In genomic region chr9:114781526-114782212, GRCm38 (mm10) we compare ENCODE assay signal across 8 mouse cellular contexts. TPM values are rescaled to one million over a fixed set of nuclear protein-coding genes. Genes with fewer than 3 reads are reported as not detected.
DNase-seq lines count a peak whose midpoint lies in the region; ATAC-seq and TF ChIP-seq lines count a peak whose summit lies in the region.

Gene Cmtm7 (minus strand): TSS chr9:114781856.

- no peaks in the 10 kb centered on the region for H3K36me3 ChIP-seq in heart, postnatal 0 days (replicated peaks; ENCODE audit: control insufficient read depth, insufficient read depth, low read length)
- H3K36me3 ChIP-seq in megakaryocyte, embryonic 14.5 days (replicated peaks; ENCODE audit: low read length) = peaks cover under 1% of the 10 kb centered on the region

- peak within 1 kb of the TSS; percentile 97 for H3K4me2 ChIP-seq in heart, postnatal 0 days (ENCODE audit: low read depth, low read length)

- H3K27ac ChIP-seq in heart, postnatal 0 days (ENCODE audit: low read depth) = peak within 1 kb of the TSS; percentile 84

- H3K9ac ChIP-seq in heart, postnatal 0 days (replicated peaks; ENCODE audit: low read depth, low read length) = peak within 1 kb of the TSS; percentile 79

- H3K9me3 ChIP-seq in heart, postnatal 0 days (replicated peaks; ENCODE audit: control insufficient read depth, low read length) = 0 out of 2 replicates have a peak, but pooled peaks cover under 1% of the 10 kb centered on the region
- peaks cover 1% of the 10 kb centered on the region for H3K9me3 ChIP-seq in megakaryocyte, embryonic 14.5 days

- DNase-seq in CD8-positive naive resting alpha-beta T cell, adult 2 months (ENCODE audit: low read depth in 2 of 2, low spot score in 2 of 2) = peak; percentile 33 to 48
- peak; percentile 71 for DNase-seq in adrenal gland, adult 8-10 months
- peak; percentile 64 for DNase-seq in heart, postnatal 0 days (ENCODE audit: low spot score)
- DNase-seq in kidney, postnatal 25 days = peak; percentile 83 to 93
- peak; percentile 42 for DNase-seq in right cerebral cortex, postnatal 25 days
- peak; percentile 34 to 67 for DNase-seq in urinary bladder, postnatal 36 days (ENCODE audit: low spot score in 2 of 2)

- no peaks in the 10 kb centered on the region for H3K27me3 ChIP-seq in heart, postnatal 0 days (ENCODE audit: control insufficient read depth, insufficient read depth, low read length)
- peaks cover 59% of the 10 kb centered on the region for H3K27me3 ChIP-seq in megakaryocyte, embryonic 14.5 days (replicated peaks)

- TF ChIP-seq EP300 in heart, postnatal 0 days (IDR thresholded peaks at IDR 0.05; ENCODE audit: low read depth) = no peak

- peak; percentile 74 for ATAC-seq in erythroid progenitor cell, adult 5-6 weeks (replicated peaks; ENCODE audit: low FRiP score, poor library complexity, severe bottlenecking)
- ATAC-seq in heart, postnatal 0 days (ENCODE audit: insufficient read depth, low read depth) = peak; percentile 91

- H3K4me1 ChIP-seq in heart, postnatal 0 days (ENCODE audit: control insufficient read depth, insufficient read depth) = peaks cover 9% of the 10 kb centered on the region; the same call in 1 of the 2 replicates
- peaks cover 54% of the 10 kb centered on the region for H3K4me1 ChIP-seq in megakaryocyte, embryonic 14.5 days

- TF ChIP-seq CTCF in heart, postnatal 0 days (IDR thresholded peaks at IDR 0.05; ENCODE audit: low read depth) = no peak

- peak within 1 kb of the TSS; percentile 61 for H3K4me3 ChIP-seq in heart, postnatal 0 days (ENCODE audit: low read depth, low read length)
- H3K4me3 ChIP-seq in megakaryocyte, embryonic 14.5 days (replicated peaks) = peak within 1 kb of the TSS; percentile 93

- 1% methylated on average over 54 of the region's 54 CpGs for WGBS in heart, postnatal 0 days

RNA-seq across cellular contexts. Expression of gene Cmtm7, which starts in this region (rescaled TPM):
- total RNA-seq in adrenal gland, adult 8-10 months (2022) = 10 to 100 TPM; 29.9 to 46.1 (median 34.1) TPM
- total RNA-seq in erythroid progenitor cell, adult 5-6 weeks (2015; ENCODE audit: low replicate concordance) = 64.1 and 71.7 TPM in 2 replicates
- total RNA-seq in erythroid progenitor cell, adult 5-6 weeks (2017; ENCODE audit: low replicate concordance) = 46.0 and 46.4 TPM in 2 replicates
- 145 and 181 TPM in 2 replicates for total RNA-seq in heart, postnatal 0 days (2014; rRNA removed; ENCODE audit: low replicate concordance)
- polyA plus RNA-seq in heart, postnatal 0 days (2015; fragmentation: Nextera tagmentation; extraction: Ambion mirVana) = 85.7 and 89.6 TPM in 2 replicates
- 103 and 110 TPM in 2 replicates for polyA plus RNA-seq in megakaryocyte, embryonic 14.5 days (2012; ENCODE audit: insufficient read depth, low replicate concordance)

Comparison
In these comparisons a context has a peak if more than half of its experiments do, and no peak if none do; other contexts are left out.
1. Peak in every context shown above with its lines: DNase-seq, ATAC-seq, H3K4me3 ChIP-seq and H3K27ac ChIP-seq.